Mouse (Mus musculus): Measurements from ENCODE around the gene St14. TPM values are rescaled to one million over a fixed set of nuclear protein-coding genes. Genes with fewer than 3 reads are reported as not detected.

Gene St14
- polyA plus RNA-seq, 1 experiment from 2014 or later: 46.7 TPM

DNA sequence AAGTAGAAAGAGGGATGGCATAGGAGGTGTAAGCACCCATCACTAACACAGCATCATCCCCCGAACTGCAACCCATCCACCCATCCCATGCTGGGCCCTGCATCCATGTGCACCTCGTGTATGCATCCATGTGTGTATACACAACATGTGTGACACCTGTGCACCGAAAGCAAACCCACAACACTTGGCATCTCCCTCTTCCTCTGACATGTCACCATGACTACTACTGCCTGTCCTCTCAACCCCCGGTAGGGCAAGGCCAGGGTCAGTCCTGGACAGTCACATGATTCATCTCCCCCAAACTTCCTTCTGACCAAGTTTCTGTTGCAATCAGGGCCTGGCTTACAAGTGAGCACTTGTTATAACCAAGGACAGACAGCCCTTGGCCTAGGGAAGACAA, 42.8 kb downstream of the St14 start:
- WGBS: 80% methylated on average over 4 of the region's 4 CpGs
- no peak for ATAC-seq (ENCODE audit: low FRiP score, low TSS enrichment)
- Histone ChIP-seq H3K4me3 (ENCODE audit: low read length) (no peak overlapping the region), H3K27ac (ENCODE audit: low read length) (no peak overlapping the region), H3K27me3 (ENCODE audit: insufficient read depth, low read length) (no peaks in the 10 kb centered on the region), H3K36me3 (ENCODE audit: insufficient read depth, low read length) (no peaks in the 10 kb centered on the region), H3K9ac (replicated peaks; ENCODE audit: low read length) (no peak overlapping the region), H3K4me1 (ENCODE audit: insufficient read depth, low read length) (no peaks in the 10 kb centered on the region), H3K4me2 (replicated peaks; ENCODE audit: low read depth, low read length) (no peak overlapping the region), H3K9me3 (ENCODE audit: low read length) (no peaks in the 10 kb centered on the region)

DNA sequence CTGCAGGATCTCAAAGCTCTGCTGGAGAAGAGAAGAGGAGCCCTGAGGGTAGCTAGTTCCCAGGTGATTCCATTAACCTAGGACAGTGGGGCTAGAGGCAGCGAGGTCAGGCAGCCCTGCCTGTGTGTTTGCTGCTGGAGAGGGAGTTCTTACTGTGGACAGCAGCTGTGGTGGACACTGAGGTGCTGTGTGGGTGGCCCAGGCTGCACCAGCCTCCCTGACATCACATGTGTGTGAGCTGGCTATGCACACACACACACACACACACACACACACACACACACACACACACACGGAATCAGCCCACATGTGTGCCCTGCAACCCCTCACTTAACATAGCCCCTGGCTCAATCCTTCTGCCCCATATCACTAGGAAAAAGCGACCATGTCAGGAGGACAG, 43.5 kb downstream of the St14 start:
- no peak overlapping the region for H3K4me2 ChIP-seq (replicated peaks; ENCODE audit: low read depth, low read length)
- no peaks in the 10 kb centered on the region for H3K4me1 ChIP-seq (ENCODE audit: insufficient read depth, low read length)
- H3K9ac ChIP-seq (replicated peaks; ENCODE audit: low read length): no peak overlapping the region
- H3K27ac ChIP-seq (ENCODE audit: low read length): no peak overlapping the region
- ATAC-seq (ENCODE audit: low FRiP score, low TSS enrichment): no peak
- H3K9me3 ChIP-seq (ENCODE audit: low read length): no peaks in the 10 kb centered on the region
- H3K27me3 ChIP-seq (ENCODE audit: insufficient read depth, low read length): no peaks in the 10 kb centered on the region
- H3K4me3 ChIP-seq (ENCODE audit: low read length): no peak overlapping the region
- WGBS: 72% methylated on average over 3 of the region's 3 CpGs
- no peaks in the 10 kb centered on the region for H3K36me3 ChIP-seq (ENCODE audit: insufficient read depth, low read length)

DNA sequence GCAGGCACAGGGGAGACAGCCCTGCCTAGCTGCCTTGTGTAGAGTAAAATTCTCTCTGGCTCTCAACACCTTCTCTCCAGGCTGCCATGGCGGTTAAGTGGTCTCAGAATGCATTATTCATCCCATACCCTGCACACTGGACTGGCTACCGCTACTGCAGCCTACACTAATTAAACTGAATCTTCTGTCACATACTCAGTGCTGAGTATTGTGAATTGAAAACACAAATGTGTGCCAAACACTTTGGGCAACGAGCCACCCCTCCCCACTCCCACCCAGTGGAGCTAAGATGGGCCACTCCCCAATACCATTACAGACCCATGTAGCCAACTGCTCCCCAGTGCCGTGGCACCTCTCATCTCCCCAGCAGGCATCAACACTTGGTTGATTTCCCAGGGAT, 44.2 kb downstream of the St14 start:
- Histone ChIP-seq H3K4me2 (replicated peaks; ENCODE audit: low read depth, low read length) (no peak overlapping the region), H3K9ac (replicated peaks; ENCODE audit: low read length) (no peak overlapping the region), H3K36me3 (ENCODE audit: insufficient read depth, low read length) (no peaks in the 10 kb centered on the region), H3K27ac (ENCODE audit: low read length) (no peak overlapping the region), H3K9me3 (ENCODE audit: low read length) (no peaks in the 10 kb centered on the region), H3K4me3 (ENCODE audit: low read length) (no peak overlapping the region), H3K27me3 (ENCODE audit: insufficient read depth, low read length) (no peaks in the 10 kb centered on the region), H3K4me1 (ENCODE audit: insufficient read depth, low read length) (no peaks in the 10 kb centered on the region)
- WGBS: 87% methylated on average over 4 of the region's 4 CpGs
- ATAC-seq (ENCODE audit: low FRiP score, low TSS enrichment): no peak

DNA sequence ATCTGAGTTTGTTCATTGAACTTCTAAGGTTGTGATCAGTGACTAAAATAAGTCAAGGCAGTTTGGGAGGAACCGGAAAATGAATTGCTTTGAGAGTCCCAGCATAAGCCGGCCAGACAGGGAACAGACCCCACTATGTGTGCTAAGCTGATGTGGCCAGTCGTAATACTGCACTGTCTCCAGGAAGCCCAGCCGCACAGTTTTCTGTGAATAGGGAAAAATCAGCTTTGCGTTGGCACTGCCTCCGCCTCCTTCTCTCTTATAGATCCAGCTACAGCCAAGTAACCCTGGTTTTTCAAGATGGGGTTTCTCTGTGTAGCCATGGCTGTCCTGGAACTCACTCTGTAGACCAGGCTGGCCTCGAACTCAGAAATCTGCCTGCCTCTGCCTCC, 44.9 kb downstream of the St14 start:
- H3K4me3 ChIP-seq (ENCODE audit: low read length): no peak overlapping the region
- H3K27me3 ChIP-seq (ENCODE audit: insufficient read depth, low read length): no peaks in the 10 kb centered on the region
- 82% methylated on average over 7 of the region's 7 CpGs for WGBS
- no peak overlapping the region for H3K9ac ChIP-seq (replicated peaks; ENCODE audit: low read length)
- no peaks in the 10 kb centered on the region for H3K9me3 ChIP-seq (ENCODE audit: low read length)
- no peaks in the 10 kb centered on the region for H3K36me3 ChIP-seq (ENCODE audit: insufficient read depth, low read length)
- no peak overlapping the region for H3K4me2 ChIP-seq (replicated peaks; ENCODE audit: low read depth, low read length)
- H3K27ac ChIP-seq (ENCODE audit: low read length): no peak overlapping the region
- 0 out of 2 replicates have a peak, but pooled peaks cover 3% of the 10 kb centered on the region for H3K4me1 ChIP-seq (ENCODE audit: insufficient read depth, low read length)
- no peak for ATAC-seq (ENCODE audit: low FRiP score, low TSS enrichment)

DNA sequence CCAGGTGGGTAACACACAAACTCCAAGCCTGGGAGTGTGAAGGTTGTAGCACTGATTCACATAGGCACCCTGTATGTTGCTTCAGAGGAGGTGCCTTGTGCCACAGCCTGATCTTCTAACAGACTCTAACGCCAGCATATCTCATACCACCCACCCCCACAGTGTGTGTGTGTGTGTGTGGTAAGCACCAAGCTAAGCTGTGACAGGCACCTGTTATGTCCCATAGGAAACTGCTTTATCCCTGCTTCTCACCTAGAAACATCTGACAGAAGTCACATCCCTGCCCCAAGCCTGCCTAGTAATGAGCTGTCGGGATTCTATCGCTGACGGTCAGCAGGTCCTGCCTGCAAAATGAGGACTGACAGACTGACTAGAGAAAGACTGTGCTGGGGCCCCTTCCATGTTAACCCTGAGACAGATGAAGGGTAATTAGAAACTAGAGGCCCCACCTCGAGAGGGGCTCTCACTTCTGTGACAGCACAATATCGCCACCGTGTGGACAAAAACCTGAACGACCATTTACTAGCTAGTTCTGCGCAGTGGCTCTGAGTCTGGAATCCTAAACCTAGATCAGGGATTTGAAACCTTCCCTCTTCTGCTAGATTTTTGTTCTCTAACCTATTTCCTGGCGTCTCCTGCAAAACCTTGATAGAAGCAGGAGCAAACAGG, 45.4 kb downstream of the St14 start:
- no peaks in the 10 kb centered on the region for H3K36me3 ChIP-seq (ENCODE audit: insufficient read depth, low read length)
- H3K27me3 ChIP-seq (ENCODE audit: insufficient read depth, low read length): no peaks in the 10 kb centered on the region
- H3K4me3 ChIP-seq (ENCODE audit: low read length): no peak overlapping the region
- no peak overlapping the region for H3K27ac ChIP-seq (ENCODE audit: low read length)
- H3K9ac ChIP-seq (replicated peaks; ENCODE audit: low read length): no peak overlapping the region
- H3K4me1 ChIP-seq (ENCODE audit: insufficient read depth, low read length): 0 out of 2 replicates have a peak, but pooled peaks cover 3% of the 10 kb centered on the region
- no peak overlapping the region for H3K4me2 ChIP-seq (replicated peaks; ENCODE audit: low read depth, low read length)
- peak; percentile 40; the same call in 1 of the 2 replicates for ATAC-seq (ENCODE audit: low FRiP score, low TSS enrichment)
- H3K9me3 ChIP-seq (ENCODE audit: low read length): no peaks in the 10 kb centered on the region
- 26% methylated on average over 10 of the region's 10 CpGs for WGBS

DNA sequence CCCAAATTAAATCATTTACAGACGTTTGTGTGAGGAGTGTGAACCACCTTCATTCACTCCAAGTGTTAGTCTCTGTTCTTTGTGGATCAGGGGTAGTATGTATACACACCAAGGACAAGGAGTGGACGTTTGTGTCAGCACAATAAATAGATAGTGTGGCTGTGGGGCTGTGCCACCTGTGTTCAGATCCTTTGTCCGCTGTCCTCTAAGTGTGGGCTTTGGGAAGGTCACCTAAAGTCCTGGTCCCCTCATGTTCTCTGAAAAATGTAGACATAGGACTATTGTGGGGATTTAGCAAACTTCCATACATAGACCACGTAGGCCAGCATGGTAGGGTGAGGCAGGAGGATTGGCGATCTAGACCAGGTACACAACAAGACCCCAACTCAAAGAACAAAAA, 46.1 kb downstream of the St14 start:
- 74% methylated on average over 5 of the region's 5 CpGs for WGBS
- Histone ChIP-seq H3K27me3 (ENCODE audit: insufficient read depth, low read length) (no peaks in the 10 kb centered on the region), H3K36me3 (ENCODE audit: insufficient read depth, low read length) (no peaks in the 10 kb centered on the region), H3K9ac (replicated peaks; ENCODE audit: low read length) (no peak overlapping the region), H3K4me3 (ENCODE audit: low read length) (no peak overlapping the region), H3K4me2 (replicated peaks; ENCODE audit: low read depth, low read length) (no peak overlapping the region), H3K9me3 (ENCODE audit: low read length) (no peaks in the 10 kb centered on the region), H3K27ac (ENCODE audit: low read length) (no peak overlapping the region), H3K4me1 (ENCODE audit: insufficient read depth, low read length) (0 out of 2 replicates have a peak, but pooled peaks cover 3% of the 10 kb centered on the region)
- no peak for ATAC-seq (ENCODE audit: low FRiP score, low TSS enrichment)

DNA sequence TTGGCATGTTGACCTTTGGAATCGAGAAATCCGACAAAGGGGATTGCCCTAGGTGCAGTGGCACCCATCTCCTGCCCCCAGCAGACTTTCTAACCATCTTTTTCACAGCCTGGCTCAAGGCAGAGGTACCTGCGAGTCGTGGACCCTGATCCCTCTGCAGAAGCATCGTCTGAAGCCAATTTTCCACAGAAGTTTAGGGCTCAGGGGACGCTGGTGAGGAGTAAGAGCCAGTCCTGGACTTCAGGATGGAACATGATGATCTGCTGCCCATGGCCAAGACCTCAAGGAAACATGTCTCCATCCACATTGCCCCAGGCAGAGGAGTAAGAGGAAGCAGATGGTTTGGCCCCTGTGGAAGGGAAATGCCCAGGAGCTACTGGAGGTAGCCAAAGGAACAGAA, 48.9 kb downstream of the St14 start:
- Histone ChIP-seq H3K9ac (replicated peaks; ENCODE audit: low read length) (no peak overlapping the region), H3K27ac (ENCODE audit: low read length) (no peak overlapping the region), H3K9me3 (ENCODE audit: low read length) (no peaks in the 10 kb centered on the region), H3K36me3 (ENCODE audit: insufficient read depth, low read length) (no peaks in the 10 kb centered on the region), H3K27me3 (ENCODE audit: insufficient read depth, low read length) (no peaks in the 10 kb centered on the region), H3K4me3 (ENCODE audit: low read length) (no peak overlapping the region), H3K4me1 (ENCODE audit: insufficient read depth, low read length) (0 out of 2 replicates have a peak, but pooled peaks cover 3% of the 10 kb centered on the region), H3K4me2 (replicated peaks; ENCODE audit: low read depth, low read length) (no peak overlapping the region)
- WGBS: 73% methylated on average over 6 of the region's 6 CpGs
- no peak for ATAC-seq (ENCODE audit: low FRiP score, low TSS enrichment)

DNA sequence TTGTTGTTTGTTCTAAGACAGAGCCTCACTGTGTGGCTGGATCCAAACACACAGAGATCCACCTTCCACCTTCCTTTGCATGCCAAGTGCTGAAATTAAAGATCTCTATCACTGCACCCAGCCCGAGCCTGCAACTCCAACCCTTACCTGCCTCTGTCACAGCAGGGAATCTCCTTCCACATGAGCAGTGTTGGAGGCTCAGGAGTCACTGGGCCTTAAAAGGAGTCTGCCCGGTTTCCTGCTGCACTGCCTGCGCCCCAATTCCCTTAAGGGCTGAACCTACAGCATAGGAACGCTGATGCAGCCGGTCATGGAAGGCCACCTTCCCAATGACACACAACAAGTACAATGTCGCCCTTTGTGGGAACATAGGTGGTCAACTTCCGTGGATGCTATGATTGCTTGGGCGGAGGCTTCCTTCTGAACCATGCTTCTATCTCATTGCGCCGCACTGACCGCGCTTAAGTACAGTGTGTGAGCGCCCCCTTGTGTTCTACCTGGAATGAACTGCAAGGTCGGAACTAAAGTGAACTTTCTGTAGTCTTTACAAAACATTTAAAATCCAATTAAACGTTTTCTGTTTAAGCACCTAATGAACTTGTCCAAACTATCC, 49.5 kb downstream of the St14 start:
- 0 out of 2 replicates have a peak, but pooled peaks have one; percentile 24 for ATAC-seq (ENCODE audit: low FRiP score, low TSS enrichment)
- H3K4me1 ChIP-seq (ENCODE audit: insufficient read depth, low read length): 0 out of 2 replicates have a peak, but pooled peaks cover 3% of the 10 kb centered on the region
- no peaks in the 10 kb centered on the region for H3K27me3 ChIP-seq (ENCODE audit: insufficient read depth, low read length)
- H3K9me3 ChIP-seq (ENCODE audit: low read length): no peaks in the 10 kb centered on the region
- no peaks in the 10 kb centered on the region for H3K36me3 ChIP-seq (ENCODE audit: insufficient read depth, low read length)
- no peak overlapping the region for H3K4me3 ChIP-seq (ENCODE audit: low read length)
- no peak overlapping the region for H3K9ac ChIP-seq (replicated peaks; ENCODE audit: low read length)
- WGBS: 8% methylated on average over 15 of the region's 15 CpGs
- H3K4me2 ChIP-seq (replicated peaks; ENCODE audit: low read depth, low read length): peak overlapping the region; percentile 45
- no peak overlapping the region for H3K27ac ChIP-seq (ENCODE audit: low read length)

DNA sequence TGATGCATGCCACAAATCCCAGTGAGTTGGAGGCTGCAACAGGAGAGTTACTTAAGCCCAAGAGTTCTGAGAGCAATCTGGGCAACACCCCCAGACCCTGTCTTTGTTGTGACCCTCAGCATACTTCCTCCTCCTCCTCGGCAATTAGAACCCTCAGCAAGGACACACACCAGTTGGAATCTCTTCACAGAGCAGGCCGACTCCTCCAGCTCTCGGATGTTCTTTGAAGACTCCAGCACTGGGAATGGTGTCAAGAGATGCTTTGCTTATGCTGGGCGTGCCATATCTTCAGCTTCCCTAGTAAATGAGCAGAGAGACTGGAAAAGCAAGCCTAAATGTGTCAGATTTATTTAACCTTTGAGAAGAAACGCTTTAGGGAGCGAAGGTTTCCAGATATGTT, 50.9 kb downstream of the St14 start:
- no peak for ATAC-seq (ENCODE audit: low FRiP score, low TSS enrichment)
- H3K4me3 ChIP-seq (ENCODE audit: low read length): no peak overlapping the region
- H3K9me3 ChIP-seq (ENCODE audit: low read length): no peaks in the 10 kb centered on the region
- H3K36me3 ChIP-seq (ENCODE audit: insufficient read depth, low read length): no peaks in the 10 kb centered on the region
- 57% methylated on average over 6 of the region's 6 CpGs for WGBS
- no peak overlapping the region for H3K4me2 ChIP-seq (replicated peaks; ENCODE audit: low read depth, low read length)
- no peaks in the 10 kb centered on the region for H3K27me3 ChIP-seq (ENCODE audit: insufficient read depth, low read length)
- 0 out of 2 replicates have a peak, but pooled peaks cover 3% of the 10 kb centered on the region for H3K4me1 ChIP-seq (ENCODE audit: insufficient read depth, low read length)
- no peak overlapping the region for H3K27ac ChIP-seq (ENCODE audit: low read length)
- no peak overlapping the region for H3K9ac ChIP-seq (replicated peaks; ENCODE audit: low read length)

DNA sequence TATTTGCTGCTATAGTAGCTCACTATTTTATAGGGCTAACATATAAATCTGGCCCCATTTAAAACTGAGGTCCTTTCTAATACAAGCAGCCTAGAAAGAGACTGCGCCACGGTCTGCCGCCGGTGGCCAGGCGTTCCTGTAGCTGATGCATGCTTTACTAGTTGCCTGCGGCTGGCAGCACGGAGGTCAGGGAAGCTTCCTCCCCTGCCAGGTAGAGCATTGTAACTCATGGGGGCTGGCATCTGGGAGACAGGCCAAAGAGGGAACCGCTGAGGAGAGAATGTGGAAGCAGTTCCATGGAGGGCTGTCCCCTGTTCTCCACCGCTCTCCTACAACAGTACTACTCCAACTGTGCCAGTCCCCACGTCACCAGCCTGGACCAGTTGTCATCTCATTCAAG, 56.8 kb downstream of the St14 start:
- 86% methylated on average over 10 of the region's 10 CpGs for WGBS
- no peak overlapping the region for H3K4me3 ChIP-seq (ENCODE audit: low read length)
- no peak overlapping the region for H3K27ac ChIP-seq (ENCODE audit: low read length)
- H3K36me3 ChIP-seq (ENCODE audit: insufficient read depth, low read length): no peaks in the 10 kb centered on the region
- H3K9ac ChIP-seq (replicated peaks; ENCODE audit: low read length): no peak overlapping the region
- no peaks in the 10 kb centered on the region for H3K4me1 ChIP-seq (ENCODE audit: insufficient read depth, low read length)
- H3K4me2 ChIP-seq (replicated peaks; ENCODE audit: low read depth, low read length): no peak overlapping the region
- ATAC-seq (ENCODE audit: low FRiP score, low TSS enrichment): no peak
- H3K27me3 ChIP-seq (ENCODE audit: insufficient read depth, low read length): no peaks in the 10 kb centered on the region
- H3K9me3 ChIP-seq (ENCODE audit: low read length): no peaks in the 10 kb centered on the region

All from kidney, embryonic 16.5 days (tissue).